Mouse (Mus musculus): ENCODE measurements around the gene Gm20835.
"Not testable (repeated sequence)": the region's sequence is repeated elsewhere in the genome, so short reads cannot be mapped to it uniquely, and the experiment has no call there.

The Gm20835 gene

DNA sequence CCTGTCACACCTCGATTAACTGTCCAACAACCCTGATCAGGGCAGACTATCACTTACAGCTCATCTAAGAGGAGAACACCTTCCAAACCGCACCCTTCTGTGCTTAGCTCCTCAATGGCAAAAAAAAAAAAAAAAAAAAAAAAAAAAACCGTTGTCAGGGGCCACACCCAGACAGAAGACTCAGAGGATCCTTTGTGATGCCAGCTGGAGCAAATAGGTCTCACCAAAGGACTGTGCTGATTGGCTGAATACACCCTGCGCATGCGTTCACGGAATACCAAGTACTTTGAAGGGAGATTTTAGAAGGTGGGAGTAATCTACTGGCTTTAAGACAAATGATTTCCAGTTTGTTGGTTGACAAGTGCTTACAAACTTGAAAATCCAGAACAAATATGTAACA lies at the start of gene Gm20835:
Gm20835 (minus strand) TSS at position 101 of the 400 bp plus-strand sequence.
- DNase-seq, result not testable (repeated sequence)

Measured in cerebellum, postnatal 25 days (tissue).